Mouse (Mus musculus) lung, adult 2 months (tissue): ENCODE measurements around the gene Lamp1.

ENCODE experiments used
- CTCF ChIP-seq: fragments of 200-500 bp; IDR thresholded peaks from 2 replicates; pipeline ENCODE4 v1.5.1; 2011; ENCODE audit warnings: mild to moderate bottlenecking, low read length, control low read depth; ENCODE audit not compliant: insufficient read depth
- POLR2A ChIP-seq: fragments of 200-500 bp; IDR thresholded peaks from 2 replicates; pipeline ENCODE4 v1.6.1; 2011; ENCODE audit warnings: low read depth, mild to moderate bottlenecking, control low read depth, low read length, borderline replicate concordance; ENCODE audit errors: extremely low read depth

GRCm38 (mm10) chr8:13206290-13206689, 47.3 kb downstream of the Lamp1 start:
- TF ChIP-seq CTCF (no peak), POLR2A (no peak)
